Mouse (Mus musculus) liver, embryonic 11.5 days (tissue): ENCODE measurements around the gene Gm10639. TPM values are rescaled to one million over a fixed set of nuclear protein-coding genes. Genes with fewer than 3 reads are reported as not detected.
A peak's percentile ranks its signal among the peaks of the same experiment; 100 is the strongest.
"Not testable (repeated sequence)": the region's sequence is repeated elsewhere in the genome, so short reads cannot be mapped to it uniquely, and the experiment has no call there.

Experiments used
- ATAC-seq: fragments of 200-750 bp; cut with Nextera tagmentation; replicated peaks from 2 replicates; pipeline ENCODE4 v1.8.0; 2017; ENCODE audit warnings: moderate number of reproducible peaks, mild to moderate bottlenecking, moderate TSS enrichment, moderate library complexity; ENCODE audit not compliant: low FRiP score
- DNase-seq: peaks from one replicate; pipeline ENCODE4 v3.0.0-alpha.2; 2017; ENCODE audit warnings: low spot score
- H3K27ac ChIP-seq: fragments of 300-500 bp; sonication (generic); 2 replicates; pipeline ENCODE4 v1.5.1; 2014; ENCODE audit warnings: mild to moderate bottlenecking, low read depth, low read length, control low read depth
- H3K27me3 ChIP-seq: fragments of 300-500 bp; sonication (generic); replicated peaks from 2 replicates; pipeline ENCODE4 v1.6.1; 2014; ENCODE audit warnings: low read length, mixed read lengths; ENCODE audit not compliant: control insufficient read depth, insufficient read depth
- H3K36me3 ChIP-seq: fragments of 300-500 bp; sonication (generic); 2 replicates; pipeline ENCODE4 v1.6.1; 2014; ENCODE audit warnings: mild to moderate bottlenecking, low read length, moderate library complexity, mixed read lengths; ENCODE audit not compliant: control insufficient read depth, insufficient read depth
- H3K4me1 ChIP-seq: fragments of 300-500 bp; sonication (generic); replicated peaks from 2 replicates; pipeline ENCODE4 v1.6.1; 2014; ENCODE audit warnings: low read length, mixed read lengths; ENCODE audit not compliant: control insufficient read depth, insufficient read depth
- H3K4me2 ChIP-seq: fragments of 300-500 bp; sonication (generic); 2 replicates; pipeline ENCODE4 v1.6.1; 2014; ENCODE audit warnings: mild to moderate bottlenecking, control low read depth, moderate library complexity
- H3K4me3 ChIP-seq: fragments of 300-500 bp; sonication (generic); 2 replicates; pipeline ENCODE4 v1.5.1; 2014; ENCODE audit warnings: low read depth, low read length, control low read depth
- H3K9ac ChIP-seq: fragments of 300-500 bp; sonication (generic); 2 replicates; pipeline ENCODE4 v1.6.1; 2014; ENCODE audit warnings: low read depth, low read length, control low read depth
- H3K9me3 ChIP-seq: fragments of 300-500 bp; sonication (generic); 2 replicates; pipeline ENCODE4 v1.6.1; 2016; ENCODE audit warnings: low read length, inconsistent platforms, mixed read lengths; ENCODE audit not compliant: control insufficient read depth
- WGBS: fragments of 180-500 bp; shearing (Covaris S2); extraction: QIAGEN DNeasy Blood & Tissue Kit; methylation state at CpG from one replicate; pipeline ENCODE4 v1.1.7; 2014; 5-methylcytosine and 5-hydroxymethylcytosine counted together
- polyA plus RNA-seq: library from polyadenylated mRNA; unstranded; fragments of >200 nt; fragmentation: Nextera tagmentation; extraction: Ambion mirVana; gene quantifications from 2 replicates; pipeline ENCODE4 v1.2.1, GENCODE M21; 2014

Gm10639 gene
- polyA plus RNA-seq, 1 experiment from 2014 or later: not detected

GRCm38 (mm10) chr9:78294781-78295180 lies 5.1 kb downstream of the Gm10639 start:
- H3K36me3 ChIP-seq, H3K27ac ChIP-seq, ATAC-seq, H3K27me3 ChIP-seq, H3K4me2 ChIP-seq, H3K4me3 ChIP-seq, H3K4me1 ChIP-seq, H3K9me3 ChIP-seq, DNase-seq, H3K9ac ChIP-seq: not testable (repeated sequence)
- WGBS: 82% methylated on average over 4 of the region's 7 CpGs

- not testable (repeated sequence) for ATAC-seq
Observed at GRCm38 (mm10) chr9:78296089-78296488, 6.4 kb downstream of the Gm10639 start.

GRCm38 (mm10) chr9:78298232-78298631 lies 8.5 kb downstream of the Gm10639 start:
- no peaks in the 10 kb centered on the region for H3K27me3 ChIP-seq
- no peak overlapping the region for H3K9ac ChIP-seq
- 78% methylated on average over 1 of the region's 1 CpGs for WGBS
- H3K36me3 ChIP-seq: no peaks in the 10 kb centered on the region
- ATAC-seq (no peak), DNase-seq (no peak)
- H3K27ac ChIP-seq: no peak overlapping the region
- H3K4me3 ChIP-seq: no peak overlapping the region
- H3K4me1 ChIP-seq: no peaks in the 10 kb centered on the region
- H3K9me3 ChIP-seq: no peaks in the 10 kb centered on the region
- H3K4me2 ChIP-seq: no peak overlapping the region

More at GRCm38 (mm10) chr9:78296089-78296488, 6.4 kb downstream of the Gm10639 start:
- not testable (repeated sequence) for H3K9me3 ChIP-seq, H3K27me3 ChIP-seq, H3K9ac ChIP-seq, H3K4me2 ChIP-seq, H3K4me3 ChIP-seq, H3K27ac ChIP-seq, H3K4me1 ChIP-seq, H3K36me3 ChIP-seq
- peak; percentile 46 for DNase-seq
- WGBS: 9% methylated on average over 6 of the region's 6 CpGs

- H3K27me3 ChIP-seq, ATAC-seq, H3K4me3 ChIP-seq, H3K9me3 ChIP-seq, H3K9ac ChIP-seq, H3K27ac ChIP-seq, H3K36me3 ChIP-seq, DNase-seq, H3K4me1 ChIP-seq, H3K4me2 ChIP-seq: not testable (repeated sequence)
- WGBS: 56% methylated on average over 1 of the region's 1 CpGs
Observed at GRCm38 (mm10) chr9:78299143-78299542, 9.4 kb downstream of the Gm10639 start.

- not testable (repeated sequence) for ATAC-seq, H3K27ac ChIP-seq
- 76% methylated on average over 3 of the region's 3 CpGs for WGBS
Observed at GRCm38 (mm10) chr9:78308122-78308521, 18.4 kb downstream of the Gm10639 start.

GRCm38 (mm10) chr9:78314696-78315095 lies 25.0 kb downstream of the Gm10639 start, which contains the start of gene Omt2a:
Gene Omt2a, minus strand, starts transcription at chr9:78314796.
- Histone ChIP-seq H3K27ac (no peak within 1 kb of the TSS), H3K36me3 (no peaks in the 10 kb centered on the region), H3K4me2 (no peak within 1 kb of the TSS), H3K27me3 (no peaks in the 10 kb centered on the region), H3K4me3 (no peak within 1 kb of the TSS), H3K9me3 (no peaks in the 10 kb centered on the region), H3K9ac (no peak within 1 kb of the TSS), H3K4me1 (no peaks in the 10 kb centered on the region)
- WGBS: 63% methylated on average over 2 of the region's 2 CpGs
- ATAC-seq (no peak), DNase-seq (no peak)

More at GRCm38 (mm10) chr9:78308122-78308521, 18.4 kb downstream of the Gm10639 start:
- not testable (repeated sequence) for H3K36me3 ChIP-seq, H3K9me3 ChIP-seq, H3K4me1 ChIP-seq, H3K9ac ChIP-seq, H3K4me3 ChIP-seq, DNase-seq, H3K4me2 ChIP-seq, H3K27me3 ChIP-seq

- Histone ChIP-seq H3K4me3 (no peak overlapping the region), H3K4me2 (no peak overlapping the region), H3K27ac (no peak overlapping the region), H3K9me3 (no peaks in the 10 kb centered on the region), H3K27me3 (no peaks in the 10 kb centered on the region), H3K4me1 (no peaks in the 10 kb centered on the region), H3K36me3 (no peaks in the 10 kb centered on the region), H3K9ac (no peak overlapping the region)
- WGBS: 24% methylated on average over 1 of the region's 1 CpGs
- ATAC-seq (no peak), DNase-seq (no peak)
Observed at GRCm38 (mm10) chr9:78319499-78319898, 29.8 kb downstream of the Gm10639 start.

- not testable (repeated sequence) for H3K27me3 ChIP-seq, H3K9ac ChIP-seq, H3K27ac ChIP-seq, H3K4me2 ChIP-seq, H3K36me3 ChIP-seq, H3K9me3 ChIP-seq, DNase-seq, H3K4me3 ChIP-seq, H3K4me1 ChIP-seq, ATAC-seq
- 56% methylated on average over 1 of the region's 1 CpGs for WGBS
Observed at GRCm38 (mm10) chr9:78327289-78327688, 37.6 kb downstream of the Gm10639 start, which contains the start of gene Omt2b. Gene Omt2b, plus strand, starts transcription at chr9:78327589.

GRCm38 (mm10) chr9:78337050-78337449 lies 47.3 kb downstream of the Gm10639 start:
- ATAC-seq, H3K9ac ChIP-seq, H3K9me3 ChIP-seq, H3K27ac ChIP-seq, H3K36me3 ChIP-seq, H3K4me1 ChIP-seq, H3K27me3 ChIP-seq, H3K4me3 ChIP-seq, DNase-seq, H3K4me2 ChIP-seq: not testable (repeated sequence)
